Mouse (Mus musculus): Measurements from ENCODE around the gene Slc10a7.
"Not testable (repeated sequence)": the region's sequence is repeated elsewhere in the genome, so short reads cannot be mapped to it uniquely, and the experiment has no call there.

Gene Slc10a7

GRCm38 (mm10) chr8:78667399-78667798, 158.3 kb downstream of the Slc10a7 start:
- DNase-seq (ENCODE audit: low spot score in 2 of 2): no peak

DNA sequence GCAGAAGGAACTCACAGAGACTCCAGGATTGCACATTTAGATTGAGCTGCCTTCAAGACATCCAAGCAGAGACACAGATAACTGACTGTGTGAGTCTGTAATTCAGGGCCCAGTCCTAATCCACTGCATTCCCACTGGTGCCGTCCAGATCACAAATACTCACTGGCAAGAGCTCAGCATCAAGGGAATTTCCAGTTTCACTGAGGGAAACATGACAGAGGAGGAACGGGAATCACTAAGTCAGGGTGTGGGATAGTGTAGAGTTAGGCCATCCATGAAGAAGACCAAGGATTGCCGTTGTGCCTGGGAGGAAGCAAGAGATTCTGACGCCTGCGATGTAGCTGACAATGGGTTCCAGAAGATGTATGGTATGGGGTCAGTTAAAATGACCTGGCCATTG, 159.1 kb downstream of the Slc10a7 start:
- no peak for DNase-seq (ENCODE audit: low spot score in 2 of 2)

DNA sequence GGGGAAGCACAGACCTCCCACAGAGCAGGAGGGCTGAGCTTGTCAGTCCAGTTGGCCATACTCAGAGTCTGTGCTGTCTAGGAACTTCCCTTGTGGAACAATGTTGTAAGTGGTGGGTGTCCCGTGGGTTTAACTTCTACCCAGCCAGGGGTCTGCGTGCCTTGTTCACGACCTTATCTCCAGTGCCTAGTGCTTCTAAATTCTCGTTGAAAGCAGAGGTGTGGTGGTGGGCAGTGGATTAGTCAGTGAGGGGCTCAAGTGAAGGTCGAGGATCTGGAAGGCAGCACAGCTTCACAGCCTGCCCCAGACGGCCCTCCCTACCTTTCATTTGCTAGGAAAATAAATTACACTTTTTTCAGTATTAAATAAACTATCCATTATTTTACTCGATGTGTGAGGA, 161.1 kb downstream of the Slc10a7 start:
- DNase-seq (ENCODE audit: low spot score in 2 of 2): no peak

DNA sequence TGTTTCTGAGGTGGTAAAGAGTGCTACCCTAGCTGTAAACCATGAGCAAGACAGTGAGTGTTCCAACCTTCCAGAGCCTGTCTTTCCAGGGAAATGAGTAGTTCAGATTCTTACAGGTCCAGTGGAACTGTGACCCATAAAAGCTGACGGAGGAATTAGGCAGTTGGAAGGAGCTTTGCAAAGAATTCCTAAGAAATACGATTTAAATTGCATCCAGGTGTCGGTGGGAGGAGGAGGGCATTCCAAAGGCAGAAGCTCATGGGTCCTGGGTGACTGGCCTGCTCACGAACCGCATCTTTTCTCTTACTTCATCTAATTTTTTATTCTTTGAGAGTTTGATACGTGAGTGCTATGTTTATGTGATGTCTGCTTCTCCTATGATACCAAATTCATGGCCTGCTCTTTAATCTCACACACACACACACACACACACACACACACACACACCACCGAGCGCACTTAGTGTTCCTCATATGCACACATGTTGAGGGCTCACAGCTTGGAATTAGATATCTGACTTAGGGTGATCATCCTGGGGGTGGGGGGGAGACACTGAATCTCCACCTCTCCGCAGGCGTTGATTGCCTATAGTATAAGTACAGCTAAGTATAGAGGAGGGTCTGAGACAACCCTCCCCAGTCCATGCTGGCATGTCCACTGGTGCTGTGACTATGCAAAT, 169.5 kb downstream of the Slc10a7 start:
- no peak for DNase-seq (ENCODE audit: low spot score in 2 of 2)

- no peak for DNase-seq (ENCODE audit: low spot score in 2 of 2)
Measured at GRCm38 (mm10) chr8:78690795-78691194, 181.6 kb downstream of the Slc10a7 start.

- peak; percentile 8 to 42 for DNase-seq (ENCODE audit: low spot score in 2 of 2)
Measured at GRCm38 (mm10) chr8:78698331-78698741, 189.2 kb downstream of the Slc10a7 start.

DNA sequence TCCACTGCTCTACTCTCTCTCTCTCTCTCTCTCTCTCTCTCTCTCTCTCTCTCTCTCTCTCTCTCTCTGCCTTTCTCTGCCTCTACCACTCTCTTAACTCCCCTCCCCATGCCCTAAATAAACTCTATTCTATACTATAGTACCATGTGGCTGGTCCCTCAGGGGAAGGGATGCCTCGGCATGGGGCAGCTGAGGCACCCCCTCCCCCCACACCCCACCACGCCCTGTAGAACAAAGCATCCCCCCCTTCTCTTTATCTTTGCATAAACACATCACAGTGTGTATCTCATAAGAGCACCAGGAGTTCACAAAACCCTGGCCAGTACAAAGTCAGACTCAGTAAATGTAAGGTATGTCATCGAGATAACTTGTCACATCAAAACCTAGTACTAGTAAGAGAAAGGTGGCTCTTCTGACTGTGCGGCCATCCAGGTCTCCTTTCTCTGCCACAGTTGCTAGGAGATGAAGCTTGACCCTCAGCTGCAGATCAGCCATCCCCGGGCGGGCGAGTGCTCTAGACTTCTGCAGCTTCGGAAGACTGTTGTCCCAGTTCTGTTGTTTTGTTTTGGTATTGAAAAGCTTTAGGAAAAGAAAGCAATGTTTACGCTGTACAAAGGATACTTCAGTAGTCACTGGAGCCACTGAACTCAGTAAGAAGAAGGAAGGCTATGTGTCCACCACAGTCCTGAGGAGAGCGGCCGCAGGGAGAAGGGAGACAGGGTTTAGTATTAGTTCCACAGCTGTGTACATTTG, 194.1 kb downstream of the Slc10a7 start:
- no peak for DNase-seq (ENCODE audit: low spot score in 2 of 2)

GRCm38 (mm10) chr8:78705980-78706379, 196.8 kb downstream of the Slc10a7 start:
- no peak for DNase-seq (ENCODE audit: low spot score in 2 of 2)

DNA sequence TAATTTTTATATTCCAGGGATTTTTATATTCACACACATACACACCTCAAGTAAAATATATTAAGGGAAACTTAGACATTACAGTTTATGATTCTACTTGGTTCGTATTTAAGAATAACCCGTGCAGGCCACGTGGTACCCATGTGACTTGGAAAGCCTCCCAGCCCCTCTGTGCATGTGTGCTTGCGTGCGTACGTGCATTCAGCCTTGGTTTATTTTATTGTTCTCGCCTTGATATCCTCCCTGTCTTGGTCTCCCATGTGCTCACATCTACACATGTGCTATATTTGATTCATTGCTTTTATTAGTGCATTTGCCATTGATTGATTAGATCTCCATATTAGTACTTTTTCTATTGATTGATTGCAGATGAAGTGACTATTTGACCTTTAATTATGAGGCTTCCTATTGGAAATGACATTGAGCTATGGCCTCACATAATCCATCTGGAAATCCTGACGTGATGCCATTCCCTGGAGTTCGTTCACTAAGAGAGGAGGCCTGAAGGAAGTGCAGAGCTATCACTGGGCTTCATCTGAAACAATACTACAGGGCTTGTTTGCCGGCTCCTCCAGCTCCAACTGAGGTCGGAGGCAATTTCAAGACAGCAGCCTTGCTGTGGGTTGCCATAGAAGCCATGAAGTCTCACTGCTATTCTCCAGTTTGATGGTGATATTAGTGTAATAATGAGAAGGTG, 200.9 kb downstream of the Slc10a7 start:
- DNase-seq (ENCODE audit: low spot score in 2 of 2): no peak

- DNase-seq (ENCODE audit: low spot score in 2 of 2): no peak
Measured at GRCm38 (mm10) chr8:78710961-78711360, 201.8 kb downstream of the Slc10a7 start.

DNA sequence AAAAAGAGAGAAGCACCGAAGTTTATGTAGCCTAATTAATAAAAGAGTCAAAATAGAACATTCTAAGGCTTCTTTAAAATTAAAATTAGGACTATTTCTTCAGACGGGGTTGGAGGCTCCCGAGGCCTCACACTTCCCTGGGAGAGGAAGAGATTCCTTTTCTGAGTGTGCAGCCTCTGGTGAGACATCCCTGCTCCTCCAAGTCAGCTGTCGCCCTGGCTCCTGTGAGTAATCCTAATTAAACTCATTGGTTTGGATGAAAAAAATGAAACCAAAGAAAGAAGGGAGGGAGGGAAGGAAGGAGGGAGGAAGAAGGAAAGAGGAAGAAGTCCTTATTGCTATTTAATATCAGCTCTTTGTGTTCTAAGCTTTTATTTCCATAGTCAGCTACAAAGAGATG, 205.7 kb downstream of the Slc10a7 start:
- DNase-seq (ENCODE audit: low spot score in 2 of 2): no peak

DNA sequence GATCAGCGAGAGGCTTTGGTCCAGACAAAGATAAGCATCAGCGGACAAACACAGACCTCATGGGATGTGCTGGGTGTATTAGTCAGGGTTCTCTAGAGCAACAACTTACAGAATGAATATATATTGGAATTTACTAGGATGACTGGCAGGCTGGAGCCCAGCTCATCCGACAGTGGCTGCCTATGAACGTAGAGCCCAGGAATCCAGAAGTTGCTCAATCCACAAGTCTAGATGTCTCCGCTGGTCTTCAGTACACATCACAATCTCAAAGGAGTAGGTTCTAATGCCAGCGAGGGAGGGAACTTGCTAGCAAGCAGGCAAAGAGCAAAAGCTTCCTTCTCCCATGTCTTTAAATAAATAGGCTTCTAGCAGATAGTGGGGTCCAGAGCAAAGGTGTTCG, 207.4 kb downstream of the Slc10a7 start:
- no peak for DNase-seq (ENCODE audit: low spot score in 2 of 2)

DNA sequence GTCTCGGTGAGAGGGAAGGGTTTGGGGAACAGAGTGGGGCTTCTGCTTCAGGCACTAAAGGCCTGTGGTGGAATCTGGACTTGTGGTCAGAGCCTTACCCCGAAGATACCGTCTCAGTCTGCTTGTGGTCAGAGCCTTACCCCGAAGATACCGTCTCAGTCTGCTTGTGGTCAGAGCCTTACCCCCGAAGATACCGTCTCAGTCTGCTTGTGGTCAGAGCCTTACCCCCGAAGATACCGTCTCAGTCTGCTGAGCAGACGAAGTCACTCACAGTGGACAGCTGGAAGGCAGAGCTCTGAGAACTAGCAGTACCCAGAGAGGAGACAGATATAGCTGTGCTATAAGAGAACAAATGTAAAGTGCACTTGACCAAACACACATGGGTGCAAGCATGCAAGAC, 208.0 kb downstream of the Slc10a7 start:
- DNase-seq (ENCODE audit: low spot score in 2 of 2): not testable (repeated sequence)

GRCm38 (mm10) chr8:78719279-78720040, 210.3 kb downstream of the Slc10a7 start:
- no peak for DNase-seq (ENCODE audit: low spot score in 2 of 2)

- DNase-seq (ENCODE audit: low spot score in 2 of 2): no peak
Measured at GRCm38 (mm10) chr8:78720041-78720414, 210.9 kb downstream of the Slc10a7 start.

GRCm38 (mm10) chr8:78721576-78721975, 212.4 kb downstream of the Slc10a7 start:
- DNase-seq (ENCODE audit: low spot score in 2 of 2): no peak

GRCm38 (mm10) chr8:78722201-78722600, 213.1 kb downstream of the Slc10a7 start:
- DNase-seq (ENCODE audit: low spot score in 2 of 2): no peak

DNA sequence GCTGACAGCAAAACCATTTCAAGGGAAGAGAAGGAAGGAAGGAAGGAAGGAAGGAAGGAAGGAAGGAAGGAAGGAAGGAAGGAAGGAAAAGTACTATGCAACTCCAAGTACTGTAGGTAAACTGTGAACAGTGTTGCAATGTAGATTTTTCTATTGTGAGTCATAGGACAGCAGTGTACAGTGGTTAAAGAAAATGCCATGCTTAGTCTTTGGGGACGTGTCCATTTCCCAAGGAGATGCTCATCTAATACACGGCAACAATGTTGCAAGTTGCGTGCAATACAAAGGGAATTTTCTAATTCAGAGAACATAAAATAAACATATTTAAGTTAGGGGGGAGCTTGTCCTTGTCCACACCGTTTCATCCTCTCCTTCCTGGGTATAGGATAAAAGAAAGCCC, 215.7 kb downstream of the Slc10a7 start:
- DNase-seq (ENCODE audit: low spot score in 2 of 2): no peak

DNA sequence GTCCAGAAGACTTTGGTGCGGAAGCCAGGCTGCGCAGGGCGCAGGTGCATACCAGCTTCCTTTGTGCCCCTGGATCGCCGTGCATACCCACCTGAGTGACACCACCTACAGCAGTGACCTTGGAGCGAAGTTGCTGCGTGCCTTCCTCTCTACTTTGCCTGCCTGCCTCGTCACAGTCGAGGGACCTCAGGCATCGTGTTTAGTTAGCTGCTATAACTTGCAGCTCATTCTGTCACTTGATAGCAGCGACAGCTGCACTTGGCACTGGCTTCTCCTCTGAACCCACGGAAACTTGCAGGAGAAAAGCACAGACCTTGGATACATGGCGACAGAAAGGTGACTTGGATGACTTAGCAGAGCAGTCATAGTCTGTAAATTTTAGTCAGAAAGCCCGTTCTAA, 219.1 kb downstream of the Slc10a7 start:
- DNase-seq (ENCODE audit: low spot score in 2 of 2): no peak

DNA sequence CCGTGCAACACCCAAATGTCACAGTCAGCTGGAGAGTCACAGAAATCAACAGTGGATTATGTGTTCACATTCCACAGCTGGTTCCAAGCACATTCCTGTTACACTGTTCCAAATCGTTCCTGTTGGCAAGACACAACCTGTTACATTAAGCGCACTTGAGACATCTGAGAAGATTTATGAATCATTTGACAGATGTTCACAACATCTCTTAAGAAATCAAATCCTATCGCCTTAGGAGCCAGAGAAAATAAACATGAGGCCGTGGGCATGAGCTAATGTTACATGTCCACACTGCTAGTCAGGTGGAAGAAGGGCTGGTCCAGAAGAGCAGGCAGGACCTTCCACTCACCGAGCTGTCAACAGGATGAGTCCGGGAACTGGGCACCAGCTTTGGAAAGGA, 223.3 kb downstream of the Slc10a7 start:
- no peak for DNase-seq (ENCODE audit: low spot score in 2 of 2)

GRCm38 (mm10) chr8:78732995-78733512, 223.9 kb downstream of the Slc10a7 start:
- DNase-seq (ENCODE audit: low spot score in 2 of 2): no peak
